Mouse (Mus musculus): ENCODE results near the gene Olfr211. TPM values are rescaled to one million over a fixed set of nuclear protein-coding genes. Genes with fewer than 3 reads are reported as not detected.

The Olfr211 gene
- total RNA-seq, 2 experiments from 2014 or later: not detected

Other genes with a start within 250 kb of the Olfr211 start
- gene Zfand4, start 224.9 kb upstream of the Olfr211 start, total RNA-seq (2021): 1 to 10 TPM; 7.2 to 8.8 TPM
- 10 to 100 TPM; 60.2 to 62.8 TPM for gene March8, start 151.1 kb upstream of the Olfr211 start, total RNA-seq (2021)
- gene Alox5, start 27.9 kb upstream of the Olfr211 start, total RNA-seq (2021): 1 to 10 TPM in 1 of 2 experiments, under 1 TPM in 1; 0.95 to 1.9 TPM
- gene Olfr212, start 17.4 kb downstream of the Olfr211 start, total RNA-seq (2021): not detected
- gene Olfr213, start 49.4 kb downstream of the Olfr211 start, total RNA-seq (2021): under 1 TPM in 1 of 2 experiments, not detected in 1; 0.36 TPM
- 1 to 10 TPM; 2.4 to 3.2 TPM for gene Gm5580, start 62.0 kb downstream of the Olfr211 start, total RNA-seq (2021)
- not detected for gene Olfr214, start 65.1 kb downstream of the Olfr211 start, total RNA-seq (2021)
- gene Olfr215, start 95.1 kb downstream of the Olfr211 start, total RNA-seq (2021): not detected
- 10 to 100 TPM; 28.8 to 33.2 TPM for gene Zfp422, start 139.9 kb downstream of the Olfr211 start, total RNA-seq (2021)
- 1 to 10 TPM; 1.1 to 3.5 TPM for gene Depp1, start 161.5 kb downstream of the Olfr211 start, total RNA-seq (2021)
- gene Rassf4, start 184.9 kb downstream of the Olfr211 start, total RNA-seq (2021): 1 to 10 TPM; 4.5 to 5.7 TPM
- gene Tmem72, start 227.8 kb downstream of the Olfr211 start, total RNA-seq (2021): under 1 TPM; 0.24 TPM